Mouse (Mus musculus): ENCODE measurements at regions not wholly inside any gene's neighbourhood (a gene's known extent, or its start where the extent isn't known, plus 50 kb on each side); places are given as distances from the start of the nearest gene placed in this dataset.

- Histone ChIP-seq H3K27me3 (ENCODE audit: control insufficient read depth, insufficient read depth, low read length) (no peaks in the 10 kb centered on the region), H3K9me3 (replicated peaks; ENCODE audit: control insufficient read depth, low read length) (no peaks in the 10 kb centered on the region), H3K9ac (replicated peaks; ENCODE audit: low read depth, low read length) (no peak overlapping the region), H3K4me3 (ENCODE audit: low read depth, low read length) (no peak overlapping the region), H3K36me3 (replicated peaks; ENCODE audit: control insufficient read depth, insufficient read depth, low read length) (no peaks in the 10 kb centered on the region), H3K4me2 (ENCODE audit: low read depth, low read length) (no peak overlapping the region), H3K27ac (ENCODE audit: low read depth) (no peak overlapping the region), H3K4me1 (ENCODE audit: control insufficient read depth, insufficient read depth) (no peaks in the 10 kb centered on the region)
- DNase-seq (ENCODE audit: low spot score) (no peak), ATAC-seq (ENCODE audit: insufficient read depth, low read depth) (no peak)
- WGBS: 70% methylated on average over 6 of the region's 6 CpGs
- TF ChIP-seq CTCF (IDR thresholded peaks at IDR 0.05; ENCODE audit: low read depth): no peak
- TF ChIP-seq EP300 (IDR thresholded peaks at IDR 0.05; ENCODE audit: low read depth): no peak
Observed at GRCm38 (mm10) chr4:88969134-88969841, 89.3 kb upstream of the Ifne start.

GRCm38 (mm10) chr4:88959621-88960020 lies 79.6 kb upstream of the Ifne start:
- 60% methylated on average over 3 of the region's 3 CpGs for WGBS
- TF ChIP-seq CTCF (IDR thresholded peaks at IDR 0.05; ENCODE audit: low read depth) (no peak), EP300 (IDR thresholded peaks at IDR 0.05; ENCODE audit: low read depth) (no peak)
- DNase-seq (ENCODE audit: low spot score) (no peak), ATAC-seq (ENCODE audit: insufficient read depth, low read depth) (no peak)
- Histone ChIP-seq H3K27ac (ENCODE audit: low read depth) (no peak overlapping the region), H3K4me2 (ENCODE audit: low read depth, low read length) (no peak overlapping the region), H3K36me3 (replicated peaks; ENCODE audit: control insufficient read depth, insufficient read depth, low read length) (no peaks in the 10 kb centered on the region), H3K4me3 (ENCODE audit: low read depth, low read length) (no peak overlapping the region), H3K9ac (replicated peaks; ENCODE audit: low read depth, low read length) (no peak overlapping the region), H3K4me1 (ENCODE audit: control insufficient read depth, insufficient read depth) (no peaks in the 10 kb centered on the region), H3K27me3 (ENCODE audit: control insufficient read depth, insufficient read depth, low read length) (no peaks in the 10 kb centered on the region), H3K9me3 (replicated peaks; ENCODE audit: control insufficient read depth, low read length) (no peaks in the 10 kb centered on the region)

- Histone ChIP-seq H3K4me2 (ENCODE audit: low read depth, low read length) (no peak overlapping the region), H3K4me1 (ENCODE audit: control insufficient read depth, insufficient read depth) (no peaks in the 10 kb centered on the region), H3K27me3 (ENCODE audit: control insufficient read depth, insufficient read depth, low read length) (no peaks in the 10 kb centered on the region), H3K9ac (replicated peaks; ENCODE audit: low read depth, low read length) (no peak overlapping the region), H3K36me3 (replicated peaks; ENCODE audit: control insufficient read depth, insufficient read depth, low read length) (no peaks in the 10 kb centered on the region), H3K27ac (ENCODE audit: low read depth) (0 out of 2 replicates have a peak overlapping the region, but pooled peaks have one; percentile 4), H3K4me3 (ENCODE audit: low read depth, low read length) (no peak overlapping the region), H3K9me3 (replicated peaks; ENCODE audit: control insufficient read depth, low read length) (no peaks in the 10 kb centered on the region)
- ATAC-seq (ENCODE audit: insufficient read depth, low read depth) (no peak), DNase-seq (ENCODE audit: low spot score) (no peak)
- TF ChIP-seq EP300 (IDR thresholded peaks at IDR 0.05; ENCODE audit: low read depth) (no peak), CTCF (IDR thresholded peaks at IDR 0.05; ENCODE audit: low read depth) (no peak)
- WGBS: 56% methylated on average over 4 of the region's 4 CpGs
Observed at GRCm38 (mm10) chr4:88956605-88957004, 76.6 kb upstream of the Ifne start.

- TF ChIP-seq EP300 (IDR thresholded peaks at IDR 0.05; ENCODE audit: low read depth) (no peak), CTCF (IDR thresholded peaks at IDR 0.05; ENCODE audit: low read depth) (no peak)
- DNase-seq (ENCODE audit: low spot score): no peak
- no peaks in the 10 kb centered on the region for H3K27me3 ChIP-seq (ENCODE audit: control insufficient read depth, insufficient read depth, low read length)
- H3K4me3 ChIP-seq (ENCODE audit: low read depth, low read length): no peak overlapping the region
- H3K36me3 ChIP-seq (replicated peaks; ENCODE audit: control insufficient read depth, insufficient read depth, low read length): no peaks in the 10 kb centered on the region
- 32% methylated on average over 7 of the region's 7 CpGs for WGBS
- no peak overlapping the region for H3K9ac ChIP-seq (replicated peaks; ENCODE audit: low read depth, low read length)
- ATAC-seq (ENCODE audit: insufficient read depth, low read depth): no peak
- H3K27ac ChIP-seq (ENCODE audit: low read depth): 0 out of 2 replicates have a peak overlapping the region, but pooled peaks have one; percentile 4
- no peaks in the 10 kb centered on the region for H3K9me3 ChIP-seq (replicated peaks; ENCODE audit: control insufficient read depth, low read length)
- H3K4me2 ChIP-seq (ENCODE audit: low read depth, low read length): peak overlapping the region; percentile 11; the same call in 1 of the 2 replicates
- peaks cover under 1% of the 10 kb centered on the region; the same call in 1 of the 2 replicates for H3K4me1 ChIP-seq (ENCODE audit: control insufficient read depth, insufficient read depth)
Observed at GRCm38 (mm10) chr4:88956151-88956550, 76.2 kb upstream of the Ifne start.

DNA sequence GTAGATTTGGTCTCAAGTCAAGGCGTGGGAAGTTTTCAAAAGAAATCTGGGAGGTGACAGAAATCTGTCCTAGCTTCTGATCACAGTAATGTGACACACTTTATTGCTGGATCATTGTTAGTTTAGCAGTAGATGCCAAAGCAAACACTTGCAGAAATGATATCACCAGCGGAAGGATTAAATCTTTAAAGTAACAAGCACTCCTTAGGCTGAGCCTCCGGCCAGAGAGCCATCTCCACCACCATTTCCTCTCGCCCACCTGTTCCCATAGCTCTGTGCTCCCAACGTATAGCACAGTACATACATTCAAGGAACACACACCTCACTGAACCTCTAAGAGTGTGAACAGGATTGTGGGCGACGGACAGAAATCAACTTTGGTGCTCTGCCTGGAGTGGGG lies 75.6 kb upstream of the Ifne start:
- Histone ChIP-seq H3K4me1 (ENCODE audit: control insufficient read depth, insufficient read depth) (peaks cover 6% of the 10 kb centered on the region; the same call in 1 of the 2 replicates), H3K27ac (ENCODE audit: low read depth) (no peak overlapping the region), H3K9me3 (replicated peaks; ENCODE audit: control insufficient read depth, low read length) (no peaks in the 10 kb centered on the region), H3K27me3 (ENCODE audit: control insufficient read depth, insufficient read depth, low read length) (no peaks in the 10 kb centered on the region), H3K4me3 (ENCODE audit: low read depth, low read length) (no peak overlapping the region), H3K9ac (replicated peaks; ENCODE audit: low read depth, low read length) (no peak overlapping the region), H3K4me2 (ENCODE audit: low read depth, low read length) (peak overlapping the region; percentile 11; the same call in 1 of the 2 replicates), H3K36me3 (replicated peaks; ENCODE audit: control insufficient read depth, insufficient read depth, low read length) (no peaks in the 10 kb centered on the region)
- DNase-seq (ENCODE audit: low spot score) (no peak), ATAC-seq (ENCODE audit: insufficient read depth, low read depth) (no peak)
- TF ChIP-seq CTCF (IDR thresholded peaks at IDR 0.05; ENCODE audit: low read depth) (no peak), EP300 (IDR thresholded peaks at IDR 0.05; ENCODE audit: low read depth) (no peak)
- WGBS: 65% methylated on average over 7 of the region's 7 CpGs

GRCm38 (mm10) chr4:88954045-88954444 lies 74.0 kb upstream of the Ifne start:
- Histone ChIP-seq H3K4me3 (ENCODE audit: low read depth, low read length) (no peak overlapping the region), H3K36me3 (replicated peaks; ENCODE audit: control insufficient read depth, insufficient read depth, low read length) (no peaks in the 10 kb centered on the region), H3K9me3 (replicated peaks; ENCODE audit: control insufficient read depth, low read length) (no peaks in the 10 kb centered on the region), H3K4me2 (ENCODE audit: low read depth, low read length) (no peak overlapping the region), H3K27me3 (ENCODE audit: control insufficient read depth, insufficient read depth, low read length) (no peaks in the 10 kb centered on the region), H3K4me1 (ENCODE audit: control insufficient read depth, insufficient read depth) (peaks cover 18% of the 10 kb centered on the region), H3K9ac (replicated peaks; ENCODE audit: low read depth, low read length) (no peak overlapping the region), H3K27ac (ENCODE audit: low read depth) (no peak overlapping the region)
- DNase-seq (ENCODE audit: low spot score) (no peak), ATAC-seq (ENCODE audit: insufficient read depth, low read depth) (no peak)
- WGBS: 89% methylated on average over 3 of the region's 3 CpGs
- no peak for TF ChIP-seq CTCF (IDR thresholded peaks at IDR 0.05; ENCODE audit: low read depth)
- no peak for TF ChIP-seq EP300 (IDR thresholded peaks at IDR 0.05; ENCODE audit: low read depth)
